Mouse (Mus musculus): ENCODE measurements around the gene Tsc22d3. TPM values are rescaled to one million over a fixed set of nuclear protein-coding genes. Genes with fewer than 3 reads are reported as not detected.

The Tsc22d3 gene
- total and polyA plus RNA-seq, 3 experiments: 8.4 to 32.8 (median 15.2) TPM

DNA sequence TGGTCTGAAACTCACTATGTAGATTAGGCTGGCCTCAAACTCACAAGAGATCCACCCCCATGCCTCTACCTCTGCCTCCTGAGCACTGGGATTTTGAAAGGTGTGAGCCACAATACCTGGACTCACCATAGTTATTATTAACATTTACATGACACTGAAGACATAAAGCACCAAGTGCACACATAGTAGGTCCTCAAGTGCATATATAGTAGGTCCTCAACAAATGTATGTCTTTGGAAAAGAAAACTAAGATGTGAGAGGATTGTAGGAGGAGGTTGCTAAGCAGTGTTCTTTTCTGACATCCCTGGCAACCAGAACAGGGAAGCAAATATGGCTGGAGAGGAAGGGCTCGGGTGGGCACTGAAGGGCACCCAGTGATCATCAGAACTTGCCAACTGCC, 93.1 kb downstream of the Tsc22d3 start:
- Histone ChIP-seq H3K27me3 (replicated peaks) (no peaks in the 10 kb centered on the region), H3K9ac (ENCODE audit: insufficient read depth, low read depth) (no peak overlapping the region), H3K4me1 (ENCODE audit: control insufficient read depth in 1 of 2, insufficient read depth in 2 of 2) (peaks cover 22 to 45% of the 10 kb centered on the region in 2 experiments), H3K9me3 (replicated peaks; ENCODE audit: low read length) (no peaks in the 10 kb centered on the region), H3K4me3 (replicated peaks in 1 of 3; ENCODE audit: low read depth in 2 of 3, low read length in 2 of 3, poor library complexity in 1 of 3) (no peak overlapping the region), H3K4me2 (ENCODE audit: insufficient read depth, low read depth, poor library complexity, severe bottlenecking) (no peak overlapping the region), H3K27ac (ENCODE audit: insufficient read depth, low read depth) (no peak overlapping the region), H3K79me2 (replicated peaks; ENCODE audit: control insufficient read depth, extremely low read depth, insufficient read depth, poor library complexity, severe bottlenecking) (no peaks in the 10 kb centered on the region), H3K36me3 (replicated peaks in 1 of 2; ENCODE audit: control insufficient read depth in 1 of 2, insufficient read depth in 1 of 2, low read length in 1 of 2) (no peaks in the 10 kb centered on the region)
- TF ChIP-seq CTCF (conservative IDR thresholded peaks at IDR 0.05 in 1 of 2, IDR thresholded peaks at IDR 0.05 in 1 of 2; ENCODE audit: low read depth in 2 of 2, low read length in 2 of 2) (no peak), MAFK (IDR thresholded peaks at IDR 0.05; ENCODE audit: insufficient replicate concordance, low read length) (no peak), ZKSCAN1 (IDR thresholded peaks at IDR 0.05; ENCODE audit: borderline replicate concordance, low read depth, low read length) (peak; percentile 65), ZC3H11A (IDR thresholded peaks at IDR 0.05; ENCODE audit: low read depth, low read length) (no peak)
- no peak for DNase-seq (ENCODE audit: extremely low read depth)
- dilution Hi-C loops (cut with MboI; ENCODE audit: extremely low pct_ligation_motif_present, extremely low pct_unique_long_range_greater_than_20kb, low sequenced_read_pairs): no loop called here
- in situ Hi-C loops (cut with MboI; ENCODE audit: low pct_ligation_motif_present, low pct_unique_long_range_greater_than_20kb, low sequenced_read_pairs): no loop called here

DNA sequence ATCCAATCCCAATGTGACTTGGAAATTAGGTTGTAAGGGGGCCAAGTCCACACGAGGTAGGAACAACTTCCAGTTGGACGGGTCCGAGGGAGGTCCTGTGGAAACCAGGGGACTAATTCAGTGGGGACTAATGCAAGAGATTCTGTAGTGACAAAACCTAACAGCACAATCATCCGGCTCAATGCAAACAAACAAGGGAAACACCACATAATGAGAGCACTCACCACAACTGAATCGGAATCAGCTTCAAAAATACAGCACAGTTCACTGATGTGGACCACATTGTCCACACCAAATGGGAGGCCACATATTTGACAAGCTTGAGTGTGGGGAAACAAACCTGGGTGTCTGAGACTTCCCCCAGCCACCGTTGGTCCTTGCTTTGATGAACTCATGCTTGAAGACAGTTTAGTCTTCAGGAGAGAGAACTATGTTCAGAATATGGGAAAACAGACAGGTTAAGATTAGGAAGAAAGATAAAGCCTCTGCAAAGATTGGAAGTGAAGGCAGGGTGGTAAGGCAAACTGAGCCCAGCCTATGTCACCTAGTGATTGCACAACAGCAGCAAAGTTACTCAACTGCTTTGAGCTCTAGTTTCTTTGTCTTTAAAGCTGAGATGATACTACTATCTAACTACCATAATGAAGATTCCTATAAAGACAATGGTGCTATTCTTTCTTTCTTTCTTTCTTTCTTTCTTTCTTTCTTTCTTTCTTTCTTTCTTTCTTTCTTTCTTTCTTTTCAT, 93.9 kb downstream of the Tsc22d3 start:
- Histone ChIP-seq H3K79me2 (replicated peaks; ENCODE audit: control insufficient read depth, extremely low read depth, insufficient read depth, poor library complexity, severe bottlenecking) (no peaks in the 10 kb centered on the region), H3K27ac (ENCODE audit: insufficient read depth, low read depth) (peak overlapping the region; percentile 50), H3K4me2 (ENCODE audit: insufficient read depth, low read depth, poor library complexity, severe bottlenecking) (peak overlapping the region; percentile 48), H3K4me1 (ENCODE audit: control insufficient read depth in 1 of 2, insufficient read depth in 2 of 2) (peaks cover 22 to 46% of the 10 kb centered on the region in 2 experiments), H3K27me3 (replicated peaks) (no peaks in the 10 kb centered on the region), H3K4me3 (replicated peaks in 1 of 3; ENCODE audit: low read depth in 2 of 3, low read length in 2 of 3, poor library complexity in 1 of 3) (no peak overlapping the region), H3K9ac (ENCODE audit: insufficient read depth, low read depth) (no peak overlapping the region), H3K36me3 (replicated peaks in 1 of 2; ENCODE audit: control insufficient read depth in 1 of 2, insufficient read depth in 1 of 2, low read length in 1 of 2) (no peaks in the 10 kb centered on the region), H3K9me3 (replicated peaks; ENCODE audit: low read length) (no peaks in the 10 kb centered on the region)
- DNase-seq (ENCODE audit: extremely low read depth): no peak
- in situ Hi-C loops (cut with MboI; ENCODE audit: low pct_ligation_motif_present, low pct_unique_long_range_greater_than_20kb, low sequenced_read_pairs): no loop called here
- dilution Hi-C loops (cut with MboI; ENCODE audit: extremely low pct_ligation_motif_present, extremely low pct_unique_long_range_greater_than_20kb, low sequenced_read_pairs): no loop called here
- TF ChIP-seq CTCF (conservative IDR thresholded peaks at IDR 0.05 in 1 of 2, IDR thresholded peaks at IDR 0.05 in 1 of 2; ENCODE audit: low read depth in 2 of 2, low read length in 2 of 2) (no peak), USF2 (conservative IDR thresholded peaks at IDR 0.05; ENCODE audit: low read depth, low read length) (no peak), ZKSCAN1 (IDR thresholded peaks at IDR 0.05; ENCODE audit: borderline replicate concordance, low read depth, low read length) (no peak), ELF1 (IDR thresholded peaks at IDR 0.05; ENCODE audit: low read depth, low read length) (no peak), ETS1 (conservative IDR thresholded peaks at IDR 0.05; ENCODE audit: low read depth, low read length) (no peak), TBP (conservative IDR thresholded peaks at IDR 0.05; ENCODE audit: low read depth, low read length) (no peak), JUND (conservative IDR thresholded peaks at IDR 0.05; ENCODE audit: low read depth, low read length) (no peak), NRF1 (IDR thresholded peaks at IDR 0.05; ENCODE audit: low read depth, low read length) (no peak), MAZ (IDR thresholded peaks at IDR 0.05; ENCODE audit: low read depth, low read length) (no peak), SIN3A (IDR thresholded peaks at IDR 0.05; ENCODE audit: low read length) (no peak), POLR2A (IDR thresholded peaks at IDR 0.05; ENCODE audit: low read depth, low read length) (no peak), KAT2A (IDR thresholded peaks at IDR 0.05; ENCODE audit: insufficient replicate concordance, low read length) (no peak), MEF2A (IDR thresholded peaks at IDR 0.05; ENCODE audit: borderline replicate concordance, low read depth, low read length) (no peak), MYC (IDR thresholded peaks at IDR 0.05; ENCODE audit: low read depth, low read length) (no peak), NELFE (IDR thresholded peaks at IDR 0.05; ENCODE audit: low read depth, low read length) (no peak)

Measured in CH12.LX (cell line).